Mouse (Mus musculus) ES-E14 (cell line): Measurements from ENCODE around the gene Tcf23. TPM values are rescaled to one million over a fixed set of nuclear protein-coding genes. Genes with fewer than 3 reads are reported as not detected.

Source experiments
- DNase-seq: peaks from one replicate; pipeline ENCODE4 v3.0.0-alpha.2; 2013; ENCODE audit warnings: low read depth, low spot score
- H3K27ac ChIP-seq: 2 replicates; pipeline ENCODE4 v1.5.1; 2012; ENCODE audit warnings: low read depth, mild to moderate bottlenecking, low read length, moderate library complexity, mixed read lengths; ENCODE audit not compliant: poor library complexity, insufficient read depth, severe bottlenecking
- H3K36me3 ChIP-seq: 2 replicates; pipeline ENCODE4 v1.6.1; 2012; ENCODE audit warnings: mild to moderate bottlenecking, low read length, moderate library complexity, mixed read lengths; ENCODE audit not compliant: control insufficient read depth, poor library complexity, insufficient read depth, severe bottlenecking
- H3K4me1 ChIP-seq, 2 experiments: fragments of 150-350 bp in 1 of 2; sonication (generic) in 1 of 2; 2 replicates each; pipeline ENCODE4 v1.6.1; 2012; ENCODE audit warnings: low read length in 2 of 2, mild to moderate bottlenecking in 1 of 2, mixed read lengths in 1 of 2; ENCODE audit not compliant: control insufficient read depth in 2 of 2, insufficient read depth in 2 of 2, poor library complexity in 1 of 2
- H3K4me3 ChIP-seq, 2 experiments: fragments of 150-350 bp in 1 of 2; sonication (generic) in 1 of 2; 2 replicates each; pipeline ENCODE4 v1.5.1; 2012; ENCODE audit warnings: low read length in 2 of 2, low read depth in 1 of 2, mild to moderate bottlenecking in 1 of 2, mixed read lengths in 1 of 2; ENCODE audit not compliant: insufficient read depth in 1 of 2, poor library complexity in 1 of 2, severe bottlenecking in 1 of 2
- H3K9ac ChIP-seq: 2 replicates; pipeline ENCODE4 v1.6.1; 2012; ENCODE audit warnings: low read depth, mild to moderate bottlenecking, low read length, mixed read lengths; ENCODE audit not compliant: poor library complexity, insufficient read depth, severe bottlenecking
- H3K9me3 ChIP-seq: fragments of 150-350 bp; sonication (generic); 2 replicates; pipeline ENCODE4 v1.6.1; 2012; ENCODE audit warnings: low read depth, mild to moderate bottlenecking, low read length; ENCODE audit not compliant: control insufficient read depth, insufficient read depth
- CHD2 ChIP-seq: IDR thresholded peaks from 2 replicates; pipeline ENCODE4 v1.6.1; 2014; ENCODE audit warnings: mild to moderate bottlenecking, low read depth, low read length, inconsistent platforms
- HCFC1 ChIP-seq: IDR thresholded peaks from 2 replicates; pipeline ENCODE4 v1.6.1; 2012; ENCODE audit warnings: low read length, inconsistent platforms, borderline replicate concordance; ENCODE audit not compliant: insufficient read depth
- MAFK ChIP-seq: IDR thresholded peaks from 2 replicates; pipeline ENCODE4 v1.6.1; 2014; ENCODE audit warnings: mild to moderate bottlenecking, low read depth, low read length, inconsistent platforms; ENCODE audit not compliant: insufficient read depth
- ZC3H11A ChIP-seq: IDR thresholded peaks from 2 replicates; pipeline ENCODE4 v1.6.1; 2012; ENCODE audit warnings: low read depth, mild to moderate bottlenecking, inconsistent platforms, low read length, borderline replicate concordance
- ZNF384 ChIP-seq: IDR thresholded peaks from 2 replicates; pipeline ENCODE4 v1.6.1; 2012; ENCODE audit warnings: low read depth, low read length, inconsistent platforms
- in situ Hi-C, 2 experiments: fragments of 600-800 bp; cut with MboI; formaldehyde crosslinking; loops; one replicate each; pipeline ENCODE4 v1.15.1; 2025; ENCODE audit warnings: low sequenced_read_pairs in 2 of 2, inconsistent platforms in 1 of 2; ENCODE audit not compliant: unreplicated experiment in 2 of 2
- total RNA-seq: library from RNA; depleted of rRNA; stranded (reverse); fragments of 300-350 nt; gene quantifications from 2 replicates; pipeline ENCODE4 v1.2.3, GENCODE M21; 2012; rRNA removed

Gene Tcf23
- 0.05 and 0.27 TPM in 2 replicates for total RNA-seq

- H3K4me3 ChIP-seq = no peak within 1 kb of the TSS
- no peak for DNase-seq
- H3K27ac ChIP-seq = no peak within 1 kb of the TSS
- H3K9ac ChIP-seq = no peak within 1 kb of the TSS
- no peaks in the 10 kb centered on the region for H3K36me3 ChIP-seq
- no peaks in the 10 kb centered on the region for H3K4me1 ChIP-seq
- TF ChIP-seq HCFC1 (no peak), ZC3H11A (no peak), ZNF384 (no peak), CHD2 (no peak), MAFK (no peak)
- H3K9me3 ChIP-seq = no peaks in the 10 kb centered on the region
- in situ Hi-C loops = no loop called here
These were observed at the start of gene Tcf23 for GRCm38 (mm10) chr5:30968416-30968815. Gene Tcf23, plus strand, starts transcription at chr5:30968662.

GRCm38 (mm10) chr5:30918691-30919090 is 49.8 kb upstream of the Tcf23 start:
- no peak overlapping the region for H3K4me3 ChIP-seq
- DNase-seq = no peak
- in situ Hi-C loops = no loop called here
- peaks cover 2 to 38% of the 10 kb centered on the region in 2 experiments; a peak in 3 of 4 replicates for H3K4me1 ChIP-seq
- H3K9ac ChIP-seq = no peak overlapping the region
- no peak overlapping the region for H3K27ac ChIP-seq
- TF ChIP-seq MAFK = no peak
- no peak for TF ChIP-seq HCFC1
- TF ChIP-seq ZNF384 = no peak
- TF ChIP-seq ZC3H11A = no peak
- TF ChIP-seq CHD2 = no peak
- no peaks in the 10 kb centered on the region for H3K9me3 ChIP-seq
- H3K36me3 ChIP-seq = no peaks in the 10 kb centered on the region; the same call in 1 of the 2 replicates

DNA sequence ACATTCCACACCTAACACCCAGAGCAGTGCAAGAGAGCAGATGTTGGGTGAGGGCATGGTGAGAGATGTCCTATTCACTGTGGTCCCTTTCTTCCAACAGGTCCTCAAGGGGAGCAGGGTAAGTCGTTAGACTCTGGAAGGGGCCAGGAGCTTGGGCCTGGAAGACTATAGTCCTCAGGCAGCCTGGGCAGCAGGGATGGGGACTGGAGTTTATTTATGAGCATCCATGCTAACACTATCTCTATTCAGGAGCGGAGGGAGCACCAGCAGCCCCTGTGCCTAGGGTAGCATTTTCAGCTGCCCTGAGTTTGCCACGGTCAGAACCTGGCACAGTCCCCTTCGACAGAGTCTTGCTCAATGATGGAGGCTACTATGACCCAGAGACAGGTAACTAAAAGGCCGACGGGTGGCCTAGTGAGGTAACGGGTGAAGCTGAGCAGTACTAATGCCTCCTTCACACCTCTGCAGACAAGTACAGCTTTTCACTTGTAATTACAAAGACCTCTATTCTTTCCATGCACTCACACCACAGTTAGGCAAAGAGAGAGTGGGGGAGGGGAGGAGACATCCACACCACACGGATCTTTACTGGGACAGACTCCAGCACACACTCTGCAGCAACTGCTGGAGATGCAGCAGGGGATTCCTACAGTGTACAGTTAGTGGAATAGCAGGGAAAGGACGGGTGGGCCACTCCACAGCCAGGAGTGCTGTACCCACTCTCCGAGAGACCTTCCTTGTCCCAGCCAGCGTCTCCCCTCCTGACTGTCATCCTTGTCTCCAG is 48.4 kb upstream of the Tcf23 start:
- no peaks in the 10 kb centered on the region; the same call in 1 of the 2 replicates for H3K36me3 ChIP-seq
- H3K9ac ChIP-seq = peak overlapping the region; percentile 35; the same call in 1 of the 2 replicates
- TF ChIP-seq ZNF384 (no peak), MAFK (no peak), CHD2 (no peak), HCFC1 (no peak), ZC3H11A (no peak)
- no peak overlapping the region for H3K27ac ChIP-seq
- H3K9me3 ChIP-seq = no peaks in the 10 kb centered on the region
- in situ Hi-C loops = no loop called here
- DNase-seq = no peak
- H3K4me3 ChIP-seq = peak overlapping the region in 1 of 2 experiments; percentile 54; a peak in 1 of 4 replicates
- H3K4me1 ChIP-seq = peaks cover 2 to 38% of the 10 kb centered on the region in 2 experiments; a peak in 3 of 4 replicates

DNA sequence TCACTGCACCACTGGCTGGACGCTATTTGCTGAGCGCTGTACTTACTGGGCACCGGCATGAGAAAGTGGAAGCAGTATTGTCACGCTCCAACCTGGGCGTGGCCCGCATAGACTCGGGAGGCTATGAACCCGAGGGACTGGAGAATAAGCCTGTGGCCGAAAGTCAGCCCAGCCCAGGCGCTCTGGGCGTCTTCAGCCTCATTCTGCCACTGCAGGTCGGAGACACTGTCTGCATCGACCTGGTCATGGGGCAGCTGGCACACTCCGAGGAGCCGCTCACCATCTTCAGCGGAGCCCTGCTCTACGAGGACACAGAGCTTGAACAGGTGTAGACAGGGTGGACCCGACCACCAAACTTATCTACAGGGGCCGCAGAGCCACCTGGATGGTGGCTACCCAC is 47.8 kb upstream of the Tcf23 start:
- peak overlapping the region; percentile 42 to 54; a peak in 3 of 4 replicates for H3K4me3 ChIP-seq

More for the DNA sequence above, 47.8 kb upstream of the Tcf23 start:
- H3K9me3 ChIP-seq = no peaks in the 10 kb centered on the region
- H3K9ac ChIP-seq = peak overlapping the region; percentile 35; the same call in 1 of the 2 replicates
- TF ChIP-seq ZNF384 = no peak
- no peak for TF ChIP-seq ZC3H11A
- no peak for TF ChIP-seq HCFC1
- no peak for TF ChIP-seq CHD2
- no peak for TF ChIP-seq MAFK
- DNase-seq = no peak
- H3K36me3 ChIP-seq = no peaks in the 10 kb centered on the region; the same call in 1 of the 2 replicates
- H3K27ac ChIP-seq = no peak overlapping the region
- peaks cover 2 to 34% of the 10 kb centered on the region in 2 experiments; a peak in 3 of 4 replicates for H3K4me1 ChIP-seq
- in situ Hi-C loops = no loop called here
